ENCODE assay signal across 1 mouse cellular context in genomic region chr10:79532678-79533077, GRCm38 (mm10).
TF ChIP-seq lines count a peak whose summit lies in the region.

No protein-coding gene starts in this region.

TF ChIP-seq in MEL, 35 proteins besides CTCF, POLR2A, EP300 and RAD21 (continued from another document):
- TF ChIP-seq ZMIZ1 (IDR thresholded peaks at IDR 0.05; ENCODE audit: low read depth, low read length) (no peak), SMC3 (IDR thresholded peaks at IDR 0.05; ENCODE audit: low read depth, low read length) (no peak)
